Comparison of ENCODE assay signal across 16 mouse cellular contexts in genomic region chr19:4437886-4438285, GRCm38 (mm10). TPM values are rescaled to one million over a fixed set of nuclear protein-coding genes. Genes with fewer than 3 reads are reported as not detected.
DNase-seq lines count a peak whose midpoint lies in the region; ATAC-seq and TF ChIP-seq lines count a peak whose summit lies in the region.
"Had no signal": no experiment of that assay in that cellular context is flagged by ENCODE, and none has a peak within 500 bp of the region (broad histone marks: within the 10 kb centered on the region; RNA-seq: fewer than 3 reads in every experiment).

No protein-coding gene starts in this region.

- H3K4me3 ChIP-seq in kidney, embryonic 16.5 days (ENCODE audit: low read length): no peak overlapping the region
- H3K4me3 ChIP-seq in kidney, adult 2 months (ENCODE audit: insufficient read depth, low read depth, low read length): no peak overlapping the region
- no peak overlapping the region for H3K4me3 ChIP-seq in limb, embryonic 14.5 days (replicated peaks; ENCODE audit: low read length)

- no peak overlapping the region for H3K27ac ChIP-seq in kidney, embryonic 16.5 days (ENCODE audit: low read length)
- no peak overlapping the region for H3K27ac ChIP-seq in kidney, adult 2 months (ENCODE audit: insufficient read depth, low read depth, low read length)
- no peak overlapping the region for H3K27ac ChIP-seq in limb, embryonic 14.5 days (replicated peaks; ENCODE audit: low read depth, low read length)
- H3K27ac ChIP-seq: forebrain, embryonic 10.5 days had no signal

- no peak for ATAC-seq in kidney, embryonic 16.5 days (ENCODE audit: low FRiP score, low TSS enrichment)
- no peak for ATAC-seq in limb, embryonic 14.5 days (ENCODE audit: low FRiP score, low read depth)
- no peak for ATAC-seq in erythroid progenitor cell, adult 5-6 weeks (replicated peaks; ENCODE audit: low FRiP score, poor library complexity, severe bottlenecking)
- ATAC-seq: hindbrain, embryonic 16.5 days; Patski had no signal

- peaks cover 36% of the 10 kb centered on the region for H3K4me1 ChIP-seq in kidney, embryonic 16.5 days (ENCODE audit: insufficient read depth, low read length)
- peaks cover 32% of the 10 kb centered on the region for H3K4me1 ChIP-seq in kidney, adult 2 months (ENCODE audit: control insufficient read depth, insufficient read depth, low read length)
- peaks cover 25% of the 10 kb centered on the region for H3K4me1 ChIP-seq in limb, embryonic 14.5 days (ENCODE audit: control insufficient read depth, insufficient read depth, low read length)

- peaks cover 13% of the 10 kb centered on the region; the same call in 1 of the 2 replicates for H3K36me3 ChIP-seq in kidney, embryonic 16.5 days (ENCODE audit: insufficient read depth, low read length)
- no peaks in the 10 kb centered on the region for H3K36me3 ChIP-seq in kidney, adult 2 months (ENCODE audit: control insufficient read depth, insufficient read depth, low read length)
- H3K36me3 ChIP-seq in limb, embryonic 14.5 days (ENCODE audit: control insufficient read depth, insufficient read depth, low read length): no peaks in the 10 kb centered on the region

- no peaks in the 10 kb centered on the region for H3K27me3 ChIP-seq in kidney, embryonic 16.5 days (ENCODE audit: insufficient read depth, low read length)
- H3K27me3 ChIP-seq in kidney, adult 2 months (replicated peaks; ENCODE audit: control insufficient read depth, insufficient read depth, low read length): no peaks in the 10 kb centered on the region
- H3K27me3 ChIP-seq in limb, embryonic 14.5 days (ENCODE audit: control insufficient read depth, insufficient read depth, low read length): no peaks in the 10 kb centered on the region
- H3K27me3 ChIP-seq: Patski had no signal

- no peak for DNase-seq in kidney, adult 2 months
- DNase-seq in A20 (ENCODE audit: low read depth, low spot score): peak; percentile 24
- peak; percentile 38 for DNase-seq in T-cell, adult 2 months (ENCODE audit: low spot score)
- DNase-seq in limb, embryonic 14.5 days (ENCODE audit: low spot score): no peak
- no peak for DNase-seq in thymus, postnatal 0 days (ENCODE audit: low spot score)
- DNase-seq in layer of hippocampus, adult 8-10 months (ENCODE audit: low spot score in 2 of 2): no peak
- DNase-seq: adrenal gland, postnatal 36 days; cerebellum, adult 9-10 months; gastrocnemius, postnatal 14 days; lung, postnatal 4 days; thymus, postnatal 4 days had no signal

- peak overlapping the region; percentile 90 for H3K4me2 ChIP-seq in kidney, embryonic 16.5 days (replicated peaks; ENCODE audit: low read depth, low read length)
- H3K4me2 ChIP-seq in limb, embryonic 14.5 days (replicated peaks; ENCODE audit: low read depth, low read length, severe bottlenecking): peak overlapping the region; percentile 80

- no peak for TF ChIP-seq POLR2A in kidney, adult 2 months (IDR thresholded peaks at IDR 0.05; ENCODE audit: low read depth, low read length)
- no peak for TF ChIP-seq POLR2A in limb, embryonic 14.5 days (IDR thresholded peaks at IDR 0.05; ENCODE audit: borderline replicate concordance, extremely low read depth, insufficient read depth, insufficient read length)

- H3K9me3 ChIP-seq in kidney, embryonic 16.5 days (ENCODE audit: low read length): peaks cover 4% of the 10 kb centered on the region; the same call in 1 of the 2 replicates
- no peaks in the 10 kb centered on the region for H3K9me3 ChIP-seq in limb, embryonic 14.5 days (ENCODE audit: control insufficient read depth, low read length)
- H3K9me3 ChIP-seq: forebrain, embryonic 10.5 days had no signal

- WGBS in kidney, embryonic 16.5 days: 73% methylated on average over 6 of the region's 6 CpGs
- 52% methylated on average over 6 of the region's 6 CpGs for WGBS in kidney, adult 2 months
- WGBS in limb, embryonic 14.5 days: 74% methylated on average over 6 of the region's 6 CpGs

- no peak for TF ChIP-seq CTCF in kidney, adult 2 months (conservative IDR thresholded peaks at IDR 0.05; ENCODE audit: insufficient read depth, insufficient read length, low read depth, low read length)

- H3K9ac ChIP-seq in kidney, embryonic 16.5 days (replicated peaks; ENCODE audit: low read length): no peak overlapping the region
- no peak overlapping the region for H3K9ac ChIP-seq in limb, embryonic 14.5 days (ENCODE audit: low read depth, low read length, severe bottlenecking)

RNA-seq across cellular contexts. Expression of gene Rhod, which starts 1.3 kb away (rescaled TPM):
- polyA plus RNA-seq in kidney, embryonic 16.5 days (2015; fragmentation: Nextera tagmentation; extraction: Ambion mirVana): 46.3 and 57.9 TPM in 2 replicates
- 35.1 and 35.6 TPM in 2 replicates for polyA plus RNA-seq in kidney, adult 2 months (2012; rRNA removed)
- 33.8 and 36.6 TPM in 2 replicates for polyA plus RNA-seq in limb, embryonic 14.5 days (2012; rRNA removed)
- 44.2 and 51.0 TPM in 2 replicates for polyA plus RNA-seq in limb, embryonic 14.5 days (2014; fragmentation: Nextera tagmentation; extraction: Ambion mirVana)
- 6.6 and 7.7 TPM in 2 replicates for polyA plus RNA-seq in thymus, postnatal 0 days (2015; fragmentation: Nextera tagmentation; extraction: Ambion mirVana)
- 1 to 10 TPM in 1 of 4 experiments, under 1 TPM in 3; 0.74 to 1.1 (median 0.85) TPM for total RNA-seq in layer of hippocampus, adult 8-10 months (2022)
- total RNA-seq in erythroid progenitor cell, adult 5-6 weeks (2015; ENCODE audit: low replicate concordance): not detected in 2 replicates
- not detected in 2 replicates for total RNA-seq in erythroid progenitor cell, adult 5-6 weeks (2017; ENCODE audit: low replicate concordance)

RNA-seq across cellular contexts. Expression of gene Syt12, which starts 39.4 kb away (rescaled TPM):
- 2.8 and 3.8 TPM in 2 replicates for polyA plus RNA-seq in kidney, embryonic 16.5 days (2015; fragmentation: Nextera tagmentation; extraction: Ambion mirVana)
- 4.6 and 9.8 TPM in 2 replicates for polyA plus RNA-seq in kidney, adult 2 months (2012; rRNA removed)
- polyA plus RNA-seq in limb, embryonic 14.5 days (2012; rRNA removed): 0.41 and 0.50 TPM in 2 replicates
- polyA plus RNA-seq in limb, embryonic 14.5 days (2014; fragmentation: Nextera tagmentation; extraction: Ambion mirVana): 0.21 and 0.39 TPM in 2 replicates
- polyA plus RNA-seq in thymus, postnatal 0 days (2015; fragmentation: Nextera tagmentation; extraction: Ambion mirVana): 0.82 and 1.5 TPM in 2 replicates
- total RNA-seq in layer of hippocampus, adult 8-10 months (2022): 10 to 100 TPM; 29.2 to 31.3 (median 30.2) TPM
- total RNA-seq in erythroid progenitor cell, adult 5-6 weeks (2015; ENCODE audit: low replicate concordance): not detected in 2 replicates
- not detected in 2 replicates for total RNA-seq in erythroid progenitor cell, adult 5-6 weeks (2017; ENCODE audit: low replicate concordance)

RNA-seq across cellular contexts. Expression of gene Kdm2a, which starts 39.8 kb away (rescaled TPM):
- polyA plus RNA-seq in kidney, embryonic 16.5 days (2015; fragmentation: Nextera tagmentation; extraction: Ambion mirVana): 47.5 and 56.2 TPM in 2 replicates
- polyA plus RNA-seq in kidney, adult 2 months (2012; rRNA removed): 74.3 and 89.5 TPM in 2 replicates
- 99.7 and 126 TPM in 2 replicates for polyA plus RNA-seq in limb, embryonic 14.5 days (2012; rRNA removed)
- 54.4 and 59.8 TPM in 2 replicates for polyA plus RNA-seq in limb, embryonic 14.5 days (2014; fragmentation: Nextera tagmentation; extraction: Ambion mirVana)
- polyA plus RNA-seq in thymus, postnatal 0 days (2015; fragmentation: Nextera tagmentation; extraction: Ambion mirVana): 26.0 and 27.6 TPM in 2 replicates
- 10 to 100 TPM; 79.2 to 87.3 (median 84.4) TPM for total RNA-seq in layer of hippocampus, adult 8-10 months (2022)
- total RNA-seq in erythroid progenitor cell, adult 5-6 weeks (2015; ENCODE audit: low replicate concordance): 40.7 and 74.2 TPM in 2 replicates
- 79.4 and 114 TPM in 2 replicates for total RNA-seq in erythroid progenitor cell, adult 5-6 weeks (2017; ENCODE audit: low replicate concordance)

Comparison
In these comparisons a context has a peak if more than half of its experiments do, and no peak if none do; other contexts are left out.
1. DNase-seq: peak in A20 (single experiment) and T-cell, adult 2 months (single experiment); none in kidney, adult 2 months (single experiment), limb, embryonic 14.5 days (single experiment), thymus, postnatal 0 days (single experiment) and layer of hippocampus, adult 8-10 months (0 of 2).